Mouse (Mus musculus) v-Abl transformed pro-B cells (cell line): ENCODE measurements around the gene Rptor.

Experiments used
- in situ Hi-C, 2 experiments: fragments of 400-800 bp; cut with MboI; formaldehyde crosslinking; loops; one replicate each; pipeline ENCODE4 v1.15.1; 2025; ENCODE audit not compliant: unreplicated experiment in 2 of 2

Rptor gene

GRCm38 (mm10) chr11:119918521-119918920 lies 315.8 kb downstream of the Rptor start:
- in situ Hi-C loops, result loop anchor here in 1 of 2 experiments (5.0 to 10.0 kb wide), 2 partner anchors 79 to 186 kb away; no protein-coding TSS in a partner anchor

- in situ Hi-C loops, result loop anchor here in 1 of 2 experiments (5.0 to 10.0 kb wide), 2 partner anchors 78 to 185 kb away; no protein-coding TSS in a partner anchor
These were observed 316.7 kb downstream of the Rptor start for GRCm38 (mm10) chr11:119919432-119919831.

GRCm38 (mm10) chr11:119919897-119920296 lies 317.2 kb downstream of the Rptor start:
- in situ Hi-C loops, result loop anchor here in 1 of 2 experiments (5.0 to 10.0 kb wide), 2 partner anchors 77 to 185 kb away; no protein-coding TSS in a partner anchor

- in situ Hi-C loops, result no loop called here
These were observed 318.0 kb downstream of the Rptor start for GRCm38 (mm10) chr11:119920668-119921067.

- in situ Hi-C loops, result loop anchor here in 1 of 2 experiments (5.0 kb wide), 1 partner anchor 62 kb away; no protein-coding TSS in a partner anchor
These were observed 322.5 kb downstream of the Rptor start for GRCm38 (mm10) chr11:119925176-119925575.

GRCm38 (mm10) chr11:119926762-119927161 lies 324.1 kb downstream of the Rptor start:
- in situ Hi-C loops, result loop anchor here in 1 of 2 experiments (5.0 kb wide), 1 partner anchor 61 kb away; no protein-coding TSS in a partner anchor

GRCm38 (mm10) chr11:119928023-119928681 lies 325.4 kb downstream of the Rptor start:
- in situ Hi-C loops, result loop anchor here in 1 of 2 experiments (5.0 kb wide), 1 partner anchor 59 kb away; no protein-coding TSS in a partner anchor

GRCm38 (mm10) chr11:119929603-119930265 lies 327.0 kb downstream of the Rptor start:
- in situ Hi-C loops, result loop anchor here in 1 of 2 experiments (5.0 kb wide), 1 partner anchor 58 kb away; no protein-coding TSS in a partner anchor

- in situ Hi-C loops, result no loop called here
These were observed 329.1 kb downstream of the Rptor start for GRCm38 (mm10) chr11:119931809-119932208.

- in situ Hi-C loops, result no loop called here
These were observed 330.4 kb downstream of the Rptor start for GRCm38 (mm10) chr11:119933142-119933541.

GRCm38 (mm10) chr11:119933819-119934583 lies 331.3 kb downstream of the Rptor start:
- in situ Hi-C loops, result no loop called here

- in situ Hi-C loops, result no loop called here
These were observed 332.1 kb downstream of the Rptor start for GRCm38 (mm10) chr11:119934773-119935172.

- in situ Hi-C loops, result no loop called here
These were observed 332.8 kb downstream of the Rptor start for GRCm38 (mm10) chr11:119935457-119935856.

- in situ Hi-C loops, result no loop called here
These were observed 333.8 kb downstream of the Rptor start for GRCm38 (mm10) chr11:119936456-119936855.

GRCm38 (mm10) chr11:119937216-119937615 lies 334.5 kb downstream of the Rptor start:
- in situ Hi-C loops, result no loop called here

- in situ Hi-C loops, result no loop called here
These were observed 335.2 kb downstream of the Rptor start for GRCm38 (mm10) chr11:119937772-119938502.

- in situ Hi-C loops, result no loop called here
These were observed 336.5 kb downstream of the Rptor start for GRCm38 (mm10) chr11:119939073-119939710.

GRCm38 (mm10) chr11:119939711-119940106 lies 337.0 kb downstream of the Rptor start:
- in situ Hi-C loops, result no loop called here

- in situ Hi-C loops, result no loop called here
These were observed 337.4 kb downstream of the Rptor start for GRCm38 (mm10) chr11:119940142-119940541.

GRCm38 (mm10) chr11:119941794-119942193 lies 339.1 kb downstream of the Rptor start:
- in situ Hi-C loops, result no loop called here
